Mouse (Mus musculus): ENCODE data around the gene Actr5. TPM values are rescaled to one million over a fixed set of nuclear protein-coding genes. Genes with fewer than 3 reads are reported as not detected.

Gene Actr5
- polyA plus RNA-seq, 1 experiment from 2014 or later, result 15.5 TPM

GRCm38 (mm10) chr2:158687804-158688241 is 63.1 kb downstream of the Actr5 start:
- Histone ChIP-seq H3K27ac (ENCODE audit: low read depth) (peak overlapping the region; percentile 24; the same call in 1 of the 2 replicates), H3K27me3 (ENCODE audit: insufficient read depth, low read length) (no peaks in the 10 kb centered on the region), H3K9me3 (ENCODE audit: low read depth, low read length) (no peaks in the 10 kb centered on the region), H3K4me1 (ENCODE audit: insufficient read depth) (no peaks in the 10 kb centered on the region), H3K36me3 (ENCODE audit: insufficient read depth) (no peaks in the 10 kb centered on the region), H3K9ac (no peak overlapping the region; the same call in 1 of the 2 replicates), H3K4me3 (ENCODE audit: low read depth, low read length) (no peak overlapping the region), H3K4me2 (peak overlapping the region; percentile 40; the same call in 1 of the 2 replicates)
- ATAC-seq (ENCODE audit: insufficient read depth) (0 out of 2 replicates have a peak, but pooled peaks have one; percentile 26), DNase-seq (peak; percentile 51)
- TF ChIP-seq CTCF (IDR thresholded peaks at IDR 0.05; ENCODE audit: low read depth), result no peak
- WGBS, result 31% methylated on average over 25 of the region's 25 CpGs

MicroRNA genes within 50 kb of the gene (microRNA counts, 519-probe panel; counts per million panel counts)
- microRNA mmu-miR-3474, result 30.5 counts per million

Small RNAs within 50 kb of the gene (microRNA-seq; reads per million reads assigned to microRNA genes)
- gene Mir3474 (ENCODE audit: borderline number of aligned reads), result 1.9 reads per million

Other genes with a start within 250 kb of the Actr5 start
- gene Snhg11, start 249.2 kb upstream of the Actr5 start, polyA plus RNA-seq (2014; fragmentation: Nextera tagmentation; extraction: Ambion mirVana), result 0.96 and 1.7 TPM in 2 replicates
- gene Ralgapb, start 215.0 kb upstream of the Actr5 start, polyA plus RNA-seq (2014; fragmentation: Nextera tagmentation; extraction: Ambion mirVana), result 19.7 and 22.1 TPM in 2 replicates
- 0.42 TPM in 1 of 2 replicates, not detected in the other for gene Adig, start 122.3 kb upstream of the Actr5 start, polyA plus RNA-seq (2014; fragmentation: Nextera tagmentation; extraction: Ambion mirVana)
- gene Arhgap40, start 112.1 kb upstream of the Actr5 start, polyA plus RNA-seq (2014; fragmentation: Nextera tagmentation; extraction: Ambion mirVana), result not detected in 2 replicates
- not detected in 2 replicates for gene Slc32a1, start 14.1 kb upstream of the Actr5 start, polyA plus RNA-seq (2014; fragmentation: Nextera tagmentation; extraction: Ambion mirVana)
- 16.3 and 17.6 TPM in 2 replicates for gene Ppp1r16b, start 40.5 kb downstream of the Actr5 start, polyA plus RNA-seq (2014; fragmentation: Nextera tagmentation; extraction: Ambion mirVana)
- gene Fam83d, start 143.2 kb downstream of the Actr5 start, polyA plus RNA-seq (2014; fragmentation: Nextera tagmentation; extraction: Ambion mirVana), result 64.1 and 67.5 TPM in 2 replicates
- 17.0 and 17.1 TPM in 2 replicates for gene Dhx35, start 169.9 kb downstream of the Actr5 start, polyA plus RNA-seq (2014; fragmentation: Nextera tagmentation; extraction: Ambion mirVana)

All from lung, embryonic 14.5 days (tissue).